Mouse (Mus musculus) testis, postnatal 10 days (tissue): ENCODE results near the gene Haao.

Experiments used
- DNase-seq: peaks from one replicate; pipeline ENCODE4 v3.0.0; 2021; ENCODE audit warnings: low spot score

Gene Haao

GRCm38 (mm10) chr17:83782740-83783139 lies 65.0 kb downstream of the Haao start:
- no peak for DNase-seq
